Mouse (Mus musculus) lung, embryonic 15.5 days (tissue): ENCODE data around the gene Taar8a. TPM values are rescaled to one million over a fixed set of nuclear protein-coding genes. Genes with fewer than 3 reads are reported as not detected.
"Not testable (repeated sequence)": the region's sequence is repeated elsewhere in the genome, so short reads cannot be mapped to it uniquely, and the experiment has no call there.

ENCODE experiments used
- ATAC-seq: fragments of 200-750 bp; cut with Nextera tagmentation; 2 replicates; pipeline ENCODE4 v1.8.0; 2017; ENCODE audit warnings: moderate number of reproducible peaks, borderline replicate concordance; ENCODE audit not compliant: low FRiP score, low TSS enrichment; ENCODE audit errors: extremely low read depth
- H3K27ac ChIP-seq: fragments of 300-500 bp; sonication (generic); 2 replicates; pipeline ENCODE4 v1.5.1; 2015; ENCODE audit warnings: moderate library complexity, mild to moderate bottlenecking, inconsistent platforms
- H3K27me3 ChIP-seq: fragments of 300-500 bp; sonication (generic); 2 replicates; pipeline ENCODE4 v1.6.1; 2015; ENCODE audit warnings: inconsistent platforms
- H3K36me3 ChIP-seq: fragments of 300-500 bp; sonication (generic); 2 replicates; pipeline ENCODE4 v1.6.1; 2015; ENCODE audit warnings: inconsistent platforms
- H3K4me1 ChIP-seq: fragments of 300-500 bp; sonication (generic); 2 replicates; pipeline ENCODE4 v1.6.1; 2015; ENCODE audit warnings: inconsistent platforms
- H3K4me2 ChIP-seq: fragments of 300-500 bp; sonication (generic); 2 replicates; pipeline ENCODE4 v1.6.1; 2015; ENCODE audit warnings: inconsistent platforms, mild to moderate bottlenecking, moderate library complexity
- H3K4me3 ChIP-seq: fragments of 300-500 bp; sonication (generic); 2 replicates; pipeline ENCODE4 v1.5.1; 2015; ENCODE audit warnings: mild to moderate bottlenecking, inconsistent platforms
- H3K9ac ChIP-seq: fragments of 300-500 bp; sonication (generic); 2 replicates; pipeline ENCODE4 v1.6.1; 2015; ENCODE audit warnings: inconsistent platforms
- H3K9me3 ChIP-seq: fragments of 300-500 bp; sonication (generic); 2 replicates; pipeline ENCODE4 v1.6.1; 2016; ENCODE audit warnings: inconsistent platforms
- WGBS: fragments of 180-500 bp; shearing (Covaris S2); methylation state at CpG from one replicate; pipeline ENCODE4 v1.1.7; 2015; 5-methylcytosine and 5-hydroxymethylcytosine counted together
- polyA plus RNA-seq: library from polyadenylated mRNA; unstranded; fragments of >200 nt; fragmentation: Nextera tagmentation; extraction: Ambion mirVana; gene quantifications from 2 replicates; pipeline ENCODE4 v1.2.1, GENCODE M21; 2015

Gene Taar8a
- polyA plus RNA-seq, 1 experiment from 2014 or later = not detected

- H3K27ac ChIP-seq = no peak overlapping the region
- no peak overlapping the region for H3K9ac ChIP-seq
- H3K36me3 ChIP-seq = no peaks in the 10 kb centered on the region
- no peak overlapping the region for H3K4me3 ChIP-seq
- WGBS = 85% methylated on average over 2 of the region's 2 CpGs
- no peaks in the 10 kb centered on the region for H3K9me3 ChIP-seq
- H3K4me2 ChIP-seq = no peak overlapping the region
- H3K4me1 ChIP-seq = no peaks in the 10 kb centered on the region
- ATAC-seq = no peak
- no peaks in the 10 kb centered on the region for H3K27me3 ChIP-seq
These were observed 10.9 kb downstream of the Taar8a start for GRCm38 (mm10) chr10:24087168-24087567.

GRCm38 (mm10) chr10:24092194-24092593, 15.9 kb downstream of the Taar8a start, which contains the start of gene Taar8b:
Taar8b (minus strand) TSS chr10:24092294.
- Histone ChIP-seq H3K4me3 (no peak within 1 kb of the TSS), H3K9me3 (no peaks in the 10 kb centered on the region), H3K9ac (no peak within 1 kb of the TSS), H3K36me3 (no peaks in the 10 kb centered on the region), H3K4me1 (no peaks in the 10 kb centered on the region), H3K27ac (no peak within 1 kb of the TSS), H3K4me2 (no peak within 1 kb of the TSS), H3K27me3 (no peaks in the 10 kb centered on the region)
- WGBS = 60% methylated on average over 2 of the region's 2 CpGs
- ATAC-seq = no peak

- WGBS = 17% methylated on average over 2 of the region's 2 CpGs
- not testable (repeated sequence) for H3K4me3 ChIP-seq, H3K9ac ChIP-seq, H3K27ac ChIP-seq, H3K36me3 ChIP-seq, H3K4me1 ChIP-seq, H3K27me3 ChIP-seq, H3K4me2 ChIP-seq, H3K9me3 ChIP-seq, ATAC-seq
These were observed 20.7 kb downstream of the Taar8a start for GRCm38 (mm10) chr10:24097010-24097409.

- not testable (repeated sequence) for H3K4me1 ChIP-seq, H3K9ac ChIP-seq, H3K4me3 ChIP-seq, H3K9me3 ChIP-seq, H3K36me3 ChIP-seq, H3K27ac ChIP-seq, H3K27me3 ChIP-seq, H3K4me2 ChIP-seq, ATAC-seq
- WGBS = 71% methylated on average over 1 of the region's 3 CpGs
These were observed 25.5 kb downstream of the Taar8a start, which contains the start of gene Taar8c for GRCm38 (mm10) chr10:24101812-24102211. Taar8c (minus strand) TSS chr10:24101912.

- H3K27me3 ChIP-seq, H3K9me3 ChIP-seq, H3K4me3 ChIP-seq, H3K4me2 ChIP-seq, H3K4me1 ChIP-seq, H3K27ac ChIP-seq, ATAC-seq, H3K9ac ChIP-seq, H3K36me3 ChIP-seq: not testable (repeated sequence)
- 17% methylated on average over 1 of the region's 1 CpGs for WGBS
These were observed 27.0 kb downstream of the Taar8a start for GRCm38 (mm10) chr10:24103299-24103698.

- Histone ChIP-seq H3K4me1 (no peaks in the 10 kb centered on the region), H3K27me3 (no peaks in the 10 kb centered on the region), H3K4me3 (no peak overlapping the region), H3K9me3 (no peaks in the 10 kb centered on the region), H3K27ac (no peak overlapping the region), H3K36me3 (no peaks in the 10 kb centered on the region), H3K9ac (no peak overlapping the region), H3K4me2 (no peak overlapping the region)
- WGBS = 60% methylated on average over 5 of the region's 5 CpGs
- ATAC-seq = no peak
These were observed 31.4 kb downstream of the Taar8a start for GRCm38 (mm10) chr10:24107747-24108146.

- Histone ChIP-seq H3K27me3 (no peaks in the 10 kb centered on the region), H3K4me2 (no peak overlapping the region), H3K4me1 (no peaks in the 10 kb centered on the region), H3K9me3 (no peaks in the 10 kb centered on the region), H3K9ac (no peak overlapping the region), H3K36me3 (no peaks in the 10 kb centered on the region), H3K27ac (no peak overlapping the region), H3K4me3 (no peak overlapping the region)
- ATAC-seq = no peak
- WGBS = 68% methylated on average over 3 of the region's 3 CpGs
These were observed 31.9 kb downstream of the Taar8a start for GRCm38 (mm10) chr10:24108236-24108635.

- ATAC-seq = not testable (repeated sequence)
These were observed 33.1 kb downstream of the Taar8a start, which contains the start of gene Taar9 for GRCm38 (mm10) chr10:24109434-24109833. Taar9 (minus strand) TSS chr10:24109534.

GRCm38 (mm10) chr10:24111116-24111778, 34.9 kb downstream of the Taar8a start:
- 42% methylated on average over 6 of the region's 6 CpGs for WGBS
- no peak for ATAC-seq

More at GRCm38 (mm10) chr10:24109434-24109833, 33.1 kb downstream of the Taar8a start, which contains the start of gene Taar9:
- not testable (repeated sequence) for H3K27ac ChIP-seq, H3K4me1 ChIP-seq, H3K9ac ChIP-seq, H3K4me3 ChIP-seq, H3K4me2 ChIP-seq, H3K9me3 ChIP-seq, H3K36me3 ChIP-seq, H3K27me3 ChIP-seq
- 65% methylated on average over 8 of the region's 8 CpGs for WGBS

More at GRCm38 (mm10) chr10:24111116-24111778, 34.9 kb downstream of the Taar8a start:
- Histone ChIP-seq H3K9ac (no peak overlapping the region), H3K9me3 (no peaks in the 10 kb centered on the region), H3K4me1 (no peaks in the 10 kb centered on the region), H3K4me3 (no peak overlapping the region), H3K27ac (no peak overlapping the region), H3K27me3 (no peaks in the 10 kb centered on the region), H3K4me2 (no peak overlapping the region), H3K36me3 (no peaks in the 10 kb centered on the region)

Other genes with a start within 250 kb of the Taar8a start
- gene Vnn3, start 225.0 kb upstream of the Taar8a start, polyA plus RNA-seq = 0.16 and 0.18 TPM in 2 replicates
- gene Vnn1, start 181.8 kb upstream of the Taar8a start, polyA plus RNA-seq = 2.3 and 2.7 TPM in 2 replicates
- not detected in 2 replicates for gene Taar1, start 156.1 kb upstream of the Taar8a start, polyA plus RNA-seq
- not detected in 2 replicates for gene Taar2, start 137.9 kb upstream of the Taar8a start, polyA plus RNA-seq
- gene Taar3, start 126.9 kb upstream of the Taar8a start, polyA plus RNA-seq = not detected in 2 replicates
- not detected in 2 replicates for gene Taar4, start 116.0 kb upstream of the Taar8a start, polyA plus RNA-seq
- not detected in 2 replicates for gene Taar5, start 105.8 kb upstream of the Taar8a start, polyA plus RNA-seq
- gene Taar6, start 90.9 kb upstream of the Taar8a start, polyA plus RNA-seq = not detected in 2 replicates
- gene Taar7a, start 83.0 kb upstream of the Taar8a start, polyA plus RNA-seq = not detected in 2 replicates
- gene Taar7b, start 76.6 kb upstream of the Taar8a start, polyA plus RNA-seq = not detected in 2 replicates
- gene Taar7d, start 49.3 kb upstream of the Taar8a start, polyA plus RNA-seq = not detected in 2 replicates
- not detected in 2 replicates for gene Taar7e, start 38.9 kb upstream of the Taar8a start, polyA plus RNA-seq
- gene Taar7f, start 27.0 kb upstream of the Taar8a start, polyA plus RNA-seq = not detected in 2 replicates
- not detected in 2 replicates for gene Taar8b, start 15.8 kb downstream of the Taar8a start, polyA plus RNA-seq
- gene Taar8c, start 25.4 kb downstream of the Taar8a start, polyA plus RNA-seq = not detected in 2 replicates
- gene Taar9, start 33.0 kb downstream of the Taar8a start, polyA plus RNA-seq = not detected in 2 replicates
- gene Stx7, start 72.8 kb downstream of the Taar8a start, polyA plus RNA-seq = 77.3 and 87.4 TPM in 2 replicates
- gene Moxd1, start 147.0 kb downstream of the Taar8a start, polyA plus RNA-seq = 6.6 and 6.7 TPM in 2 replicates